Mouse (Mus musculus) small intestine, adult 2 months (tissue): ENCODE data around the gene Cxcl9.

Experiments
- CTCF ChIP-seq: fragments of 200-500 bp; IDR thresholded peaks from 2 replicates; pipeline ENCODE4 v1.5.1; 2012; ENCODE audit warnings: low read depth, mild to moderate bottlenecking, control low read depth, inconsistent platforms, low read length, moderate library complexity, mixed read lengths; ENCODE audit not compliant: insufficient replicate concordance, insufficient read length; ENCODE audit errors: extremely low read depth
- POLR2A ChIP-seq: fragments of 200-500 bp; IDR thresholded peaks from 2 replicates; pipeline ENCODE4 v1.6.1; 2012; ENCODE audit warnings: low read depth, mild to moderate bottlenecking, control low read depth, inconsistent platforms, low read length, moderate library complexity

- TF ChIP-seq POLR2A = no peak
- no peak for TF ChIP-seq CTCF
Measured at GRCm38 (mm10) chr5:92304291-92304690, 23.6 kb downstream of the Cxcl9 start.
